Mouse (Mus musculus) limb, embryonic 11.5 days (tissue): Measurements from ENCODE around the gene Pcp4. TPM values are rescaled to one million over a fixed set of nuclear protein-coding genes. Genes with fewer than 3 reads are reported as not detected.

Experiments used
- ATAC-seq: fragments of 200-750 bp; cut with Nextera tagmentation; 2 replicates; pipeline ENCODE4 v1.8.0; 2017; ENCODE audit warnings: low read depth; ENCODE audit not compliant: insufficient number of reproducible peaks, low FRiP score, low TSS enrichment
- DNase-seq: peaks from one replicate; pipeline ENCODE4 v3.0.0-alpha.2; 2015; ENCODE audit warnings: low spot score
- H3K27ac ChIP-seq: fragments of 300-500 bp; sonication (generic); replicated peaks from 2 replicates; pipeline ENCODE4 v1.5.1; 2014; ENCODE audit warnings: low read depth, mild to moderate bottlenecking, low read length
- H3K27me3 ChIP-seq: fragments of 300-500 bp; sonication (generic); 2 replicates; pipeline ENCODE4 v1.6.1; 2014; ENCODE audit warnings: mild to moderate bottlenecking, low read length, mixed read lengths; ENCODE audit not compliant: control insufficient read depth, insufficient read depth
- H3K36me3 ChIP-seq: fragments of 300-500 bp; sonication (generic); 2 replicates; pipeline ENCODE4 v1.6.1; 2014; ENCODE audit warnings: mild to moderate bottlenecking, low read length, moderate library complexity, mixed read lengths; ENCODE audit not compliant: control insufficient read depth, insufficient read depth
- H3K4me1 ChIP-seq: fragments of 300-500 bp; sonication (generic); 2 replicates; pipeline ENCODE4 v1.6.1; 2014; ENCODE audit warnings: low read length, mixed read lengths; ENCODE audit not compliant: control insufficient read depth, insufficient read depth
- H3K4me2 ChIP-seq: fragments of 300-500 bp; sonication (generic); 2 replicates; pipeline ENCODE4 v1.6.1; 2014; ENCODE audit warnings: low read depth, mild to moderate bottlenecking, moderate library complexity; ENCODE audit not compliant: severe bottlenecking
- H3K4me3 ChIP-seq: fragments of 300-500 bp; sonication (generic); 2 replicates; pipeline ENCODE4 v1.5.1; 2014; ENCODE audit warnings: low read depth, low read length
- H3K9ac ChIP-seq: fragments of 300-500 bp; sonication (generic); 2 replicates; pipeline ENCODE4 v1.6.1; 2014; ENCODE audit warnings: mild to moderate bottlenecking, low read length
- H3K9me3 ChIP-seq: fragments of 300-500 bp; sonication (generic); 2 replicates; pipeline ENCODE4 v1.6.1; 2016; ENCODE audit warnings: low read length; ENCODE audit not compliant: control insufficient read depth
- WGBS: fragments of 180-500 bp; shearing (Covaris S2); extraction: QIAGEN DNeasy Blood & Tissue Kit; methylation state at CpG from one replicate; pipeline ENCODE4 v1.1.7; 2014; 5-methylcytosine and 5-hydroxymethylcytosine counted together
- polyA plus RNA-seq: library from polyadenylated mRNA; unstranded; fragments of >200 nt; fragmentation: Nextera tagmentation; extraction: Ambion mirVana; gene quantifications from 2 replicates; pipeline ENCODE4 v1.2.1, GENCODE M21; 2014

Gene Pcp4
- polyA plus RNA-seq, 1 experiment from 2014 or later: 11.7 TPM

- Histone ChIP-seq H3K27ac (no peak overlapping the region), H3K4me3 (no peak overlapping the region), H3K9me3 (no peaks in the 10 kb centered on the region), H3K4me2 (no peak overlapping the region), H3K36me3 (no peaks in the 10 kb centered on the region), H3K27me3 (no peaks in the 10 kb centered on the region), H3K4me1 (no peaks in the 10 kb centered on the region), H3K9ac (no peak overlapping the region)
- 71% methylated on average over 4 of the region's 4 CpGs for WGBS
- ATAC-seq (no peak), DNase-seq (no peak)
These were observed 63.6 kb downstream of the Pcp4 start for GRCm38 (mm10) chr16:96531029-96531428.

DNA sequence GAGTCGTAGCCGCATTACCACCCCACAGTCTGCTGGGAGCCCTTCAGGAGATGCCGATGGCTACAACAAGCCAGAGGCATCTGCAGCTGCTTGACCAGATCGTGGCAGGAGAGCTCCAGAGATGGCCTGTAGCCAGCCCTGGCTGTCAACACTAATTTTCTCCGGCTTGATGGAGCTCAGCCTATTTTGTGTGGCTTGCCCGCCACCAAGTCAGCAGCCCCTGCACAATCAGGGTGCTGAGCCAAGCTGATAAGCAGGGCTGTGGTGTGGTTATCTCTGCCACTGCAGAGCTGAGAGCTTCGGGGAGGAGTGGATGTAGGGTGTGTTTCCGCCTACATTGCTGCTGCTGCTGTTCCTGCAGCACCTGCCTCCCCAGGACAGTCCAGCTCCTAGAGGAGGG, 66.3 kb downstream of the Pcp4 start:
- H3K4me3 ChIP-seq: no peak overlapping the region
- H3K36me3 ChIP-seq: no peaks in the 10 kb centered on the region
- H3K9ac ChIP-seq: no peak overlapping the region
- no peaks in the 10 kb centered on the region for H3K9me3 ChIP-seq
- no peak overlapping the region for H3K27ac ChIP-seq
- no peak for DNase-seq
- 84% methylated on average over 8 of the region's 8 CpGs for WGBS
- no peak overlapping the region for H3K4me2 ChIP-seq
- H3K4me1 ChIP-seq: no peaks in the 10 kb centered on the region
- no peak for ATAC-seq
- H3K27me3 ChIP-seq: no peaks in the 10 kb centered on the region

- Histone ChIP-seq H3K27ac (no peak overlapping the region), H3K4me2 (no peak overlapping the region), H3K4me3 (no peak overlapping the region), H3K4me1 (no peaks in the 10 kb centered on the region), H3K9me3 (no peaks in the 10 kb centered on the region), H3K36me3 (no peaks in the 10 kb centered on the region), H3K27me3 (no peaks in the 10 kb centered on the region), H3K9ac (no peak overlapping the region)
- WGBS: 84% methylated on average over 4 of the region's 4 CpGs
- ATAC-seq (no peak), DNase-seq (no peak)
These were observed 67.9 kb downstream of the Pcp4 start for GRCm38 (mm10) chr16:96535271-96535670.

- H3K4me3 ChIP-seq: no peak overlapping the region
- DNase-seq: no peak
- no peak overlapping the region for H3K9ac ChIP-seq
- no peak overlapping the region for H3K4me2 ChIP-seq
- no peak overlapping the region for H3K27ac ChIP-seq
- no peaks in the 10 kb centered on the region for H3K9me3 ChIP-seq
- ATAC-seq: no peak
- no peaks in the 10 kb centered on the region for H3K36me3 ChIP-seq
- no peaks in the 10 kb centered on the region for H3K27me3 ChIP-seq
- H3K4me1 ChIP-seq: no peaks in the 10 kb centered on the region
These were observed 69.0 kb downstream of the Pcp4 start for GRCm38 (mm10) chr16:96536426-96536825.

- whole genome bisulfite sequencing: 77% methylated on average over 4 of the region's 4 CpGs
- H3K36me3 ChIP-seq: no peaks in the 10 kb centered on the region
- ATAC-seq: no peak
These were observed 71.7 kb downstream of the Pcp4 start for GRCm38 (mm10) chr16:96539091-96539490.

GRCm38 (mm10) chr16:96541056-96541455, 73.7 kb downstream of the Pcp4 start:
- no peak overlapping the region for H3K27ac ChIP-seq
- DNase-seq (no peak), ATAC-seq (no peak)
- 65% methylated on average over 2 of the region's 2 CpGs for WGBS
- no peaks in the 10 kb centered on the region for H3K9me3 ChIP-seq
- no peaks in the 10 kb centered on the region for H3K36me3 ChIP-seq
- no peak overlapping the region for H3K4me2 ChIP-seq
- H3K27me3 ChIP-seq: no peaks in the 10 kb centered on the region
- peaks cover 6% of the 10 kb centered on the region; the same call in 1 of the 2 replicates for H3K4me1 ChIP-seq
- no peak overlapping the region for H3K9ac ChIP-seq
- no peak overlapping the region for H3K4me3 ChIP-seq

More at GRCm38 (mm10) chr16:96539091-96539490, 71.7 kb downstream of the Pcp4 start:
- no peak for DNase-seq
- H3K27ac ChIP-seq: no peak overlapping the region
- no peak overlapping the region for H3K4me2 ChIP-seq
- no peak overlapping the region for H3K4me3 ChIP-seq
- H3K9me3 ChIP-seq: no peaks in the 10 kb centered on the region
- no peak overlapping the region for H3K9ac ChIP-seq
- H3K27me3 ChIP-seq: no peaks in the 10 kb centered on the region
- no peaks in the 10 kb centered on the region for H3K4me1 ChIP-seq

GRCm38 (mm10) chr16:96552680-96553079, 85.3 kb downstream of the Pcp4 start:
- H3K27ac ChIP-seq: no peak overlapping the region
- no peak overlapping the region for H3K4me3 ChIP-seq
- 80% methylated on average over 2 of the region's 2 CpGs for WGBS
- no peaks in the 10 kb centered on the region for H3K9me3 ChIP-seq
- DNase-seq (no peak), ATAC-seq (no peak)
- H3K9ac ChIP-seq: no peak overlapping the region
- H3K4me2 ChIP-seq: no peak overlapping the region
- H3K36me3 ChIP-seq: no peaks in the 10 kb centered on the region
- no peaks in the 10 kb centered on the region for H3K4me1 ChIP-seq
- H3K27me3 ChIP-seq: no peaks in the 10 kb centered on the region

DNA sequence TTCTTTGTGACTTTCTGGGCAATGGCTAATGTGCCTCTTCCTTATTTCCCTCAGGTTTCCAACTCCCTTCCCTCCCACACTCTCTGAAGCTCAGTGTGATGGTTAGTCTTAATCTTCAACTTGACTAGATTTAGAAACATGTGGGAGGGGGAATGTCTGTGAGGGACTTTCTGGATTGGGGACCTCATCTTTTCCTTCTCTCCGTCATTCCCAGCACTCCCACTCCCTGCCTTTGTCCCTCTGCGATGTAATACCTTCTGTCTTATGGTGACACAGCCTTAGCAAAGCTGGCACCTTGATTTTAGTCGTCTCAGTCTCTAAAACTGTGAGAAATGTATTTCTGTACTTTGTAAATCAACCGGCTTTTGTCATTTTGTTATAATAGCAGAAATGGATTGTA, 88.0 kb downstream of the Pcp4 start:
- Histone ChIP-seq H3K27me3 (no peaks in the 10 kb centered on the region), H3K27ac (no peak overlapping the region), H3K4me3 (no peak overlapping the region), H3K9me3 (no peaks in the 10 kb centered on the region), H3K4me1 (no peaks in the 10 kb centered on the region), H3K9ac (no peak overlapping the region), H3K4me2 (no peak overlapping the region), H3K36me3 (no peaks in the 10 kb centered on the region)
- DNase-seq (no peak), ATAC-seq (no peak)
- 78% methylated on average over 4 of the region's 4 CpGs for WGBS

DNA sequence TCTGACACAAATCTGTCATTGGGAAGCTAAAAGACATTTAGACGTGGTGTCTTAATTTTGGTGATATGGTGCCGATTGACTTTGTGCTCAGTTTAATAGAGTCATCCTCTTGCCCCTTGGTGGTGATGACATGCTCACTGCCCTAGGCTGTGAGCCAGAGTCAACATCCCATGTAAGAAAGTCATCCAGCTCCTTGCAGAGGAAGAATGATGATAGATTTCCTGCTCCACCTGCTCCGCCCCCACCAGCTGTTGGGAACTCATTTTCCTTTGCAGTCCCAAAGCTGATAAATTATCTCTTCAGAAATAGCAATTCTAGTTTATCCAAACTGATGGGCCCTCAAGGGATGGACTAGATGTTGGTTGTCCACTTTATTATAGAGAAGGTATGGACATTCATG, 89.2 kb downstream of the Pcp4 start:
- Histone ChIP-seq H3K36me3 (no peaks in the 10 kb centered on the region), H3K27ac (no peak overlapping the region), H3K9ac (no peak overlapping the region), H3K4me2 (no peak overlapping the region), H3K4me1 (no peaks in the 10 kb centered on the region), H3K4me3 (no peak overlapping the region), H3K27me3 (no peaks in the 10 kb centered on the region), H3K9me3 (no peaks in the 10 kb centered on the region)
- no peak for DNase-seq
- no peak for ATAC-seq
- 87% methylated on average over 3 of the region's 3 CpGs for WGBS
